Mouse (Mus musculus): ENCODE measurements around the gene Sema3a.

GRCm38 (mm10) chr5:13585559-13586207 is 460.5 kb downstream of the Sema3a start:
- no peak for TF ChIP-seq CTCF (IDR thresholded peaks at IDR 0.05; ENCODE audit: insufficient read depth, low read length)
- no peak for TF ChIP-seq POLR2A (IDR thresholded peaks at IDR 0.05; ENCODE audit: borderline replicate concordance, extremely low read depth, low read depth, low read length)

All from lung, adult 2 months (tissue).